Mouse (Mus musculus): ENCODE measurements around the gene Plcb1. TPM values are rescaled to one million over a fixed set of nuclear protein-coding genes. Genes with fewer than 3 reads are reported as not detected.

The Plcb1 gene
- polyA plus RNA-seq, 3 experiments from 2014 or later = 0.24 TPM; not detected in 2

Other genes with a start within 250 kb of the Plcb1 start
- not detected for gene Hao1, start 231.7 kb upstream of the Plcb1 start, polyA plus RNA-seq (2017; shearing (Covaris generic))
- 10 to 100 TPM; 13.4 to 26.1 (median 15.5) TPM for gene Tmx4, start 141.9 kb upstream of the Plcb1 start, polyA plus RNA-seq (2017; shearing (Covaris generic))